Mouse (Mus musculus): ENCODE measurements around the gene Epn2. TPM values are rescaled to one million over a fixed set of nuclear protein-coding genes. Genes with fewer than 3 reads are reported as not detected.

Epn2 gene
- polyA plus RNA-seq, 1 experiment from 2014 or later, result 24.7 TPM

GRCm38 (mm10) chr11:61478788-61479187 lies 100.7 kb downstream of the Epn2 start:
- Histone ChIP-seq H3K27me3 (ENCODE audit: control insufficient read depth, insufficient read depth, low read length) (no peaks in the 10 kb centered on the region), H3K9ac (ENCODE audit: low read length) (no peak overlapping the region), H3K36me3 (ENCODE audit: control insufficient read depth, insufficient read depth, low read length) (no peaks in the 10 kb centered on the region), H3K4me2 (ENCODE audit: low read depth, severe bottlenecking) (no peak overlapping the region), H3K4me1 (ENCODE audit: control insufficient read depth, insufficient read depth, low read length) (peaks cover 15% of the 10 kb centered on the region), H3K4me3 (ENCODE audit: low read depth, low read length) (no peak overlapping the region), H3K27ac (replicated peaks; ENCODE audit: low read depth, low read length) (no peak overlapping the region), H3K9me3 (ENCODE audit: control insufficient read depth, low read length) (no peaks in the 10 kb centered on the region)
- DNase-seq (ENCODE audit: low spot score), result no peak
- 89% methylated on average over 4 of the region's 4 CpGs for WGBS
- ATAC-seq (ENCODE audit: insufficient number of reproducible peaks, low FRiP score, low TSS enrichment, low read depth), result no peak

GRCm38 (mm10) chr11:61477566-61478508 lies 101.7 kb downstream of the Epn2 start:
- Histone ChIP-seq H3K27ac (replicated peaks; ENCODE audit: low read depth, low read length) (no peak overlapping the region), H3K9ac (ENCODE audit: low read length) (no peak overlapping the region), H3K9me3 (ENCODE audit: control insufficient read depth, low read length) (no peaks in the 10 kb centered on the region), H3K36me3 (ENCODE audit: control insufficient read depth, insufficient read depth, low read length) (no peaks in the 10 kb centered on the region), H3K4me1 (ENCODE audit: control insufficient read depth, insufficient read depth, low read length) (peaks cover 13% of the 10 kb centered on the region), H3K27me3 (ENCODE audit: control insufficient read depth, insufficient read depth, low read length) (no peaks in the 10 kb centered on the region), H3K4me3 (ENCODE audit: low read depth, low read length) (no peak overlapping the region), H3K4me2 (ENCODE audit: low read depth, severe bottlenecking) (no peak overlapping the region)
- ATAC-seq (ENCODE audit: insufficient number of reproducible peaks, low FRiP score, low TSS enrichment, low read depth) (no peak), DNase-seq (ENCODE audit: low spot score) (no peak)
- WGBS, result 74% methylated on average over 17 of the region's 17 CpGs

GRCm38 (mm10) chr11:61476786-61477382 lies 102.6 kb downstream of the Epn2 start:
- WGBS, result 54% methylated on average over 12 of the region's 12 CpGs
- Histone ChIP-seq H3K9ac (ENCODE audit: low read length) (no peak overlapping the region), H3K36me3 (ENCODE audit: control insufficient read depth, insufficient read depth, low read length) (no peaks in the 10 kb centered on the region), H3K4me2 (ENCODE audit: low read depth, severe bottlenecking) (no peak overlapping the region), H3K9me3 (ENCODE audit: control insufficient read depth, low read length) (no peaks in the 10 kb centered on the region), H3K27ac (replicated peaks; ENCODE audit: low read depth, low read length) (no peak overlapping the region), H3K4me3 (ENCODE audit: low read depth, low read length) (no peak overlapping the region), H3K4me1 (ENCODE audit: control insufficient read depth, insufficient read depth, low read length) (peaks cover 11% of the 10 kb centered on the region), H3K27me3 (ENCODE audit: control insufficient read depth, insufficient read depth, low read length) (no peaks in the 10 kb centered on the region)
- DNase-seq (ENCODE audit: low spot score), result no peak
- no peak for ATAC-seq (ENCODE audit: insufficient number of reproducible peaks, low FRiP score, low TSS enrichment, low read depth)

- Histone ChIP-seq H3K4me2 (ENCODE audit: low read depth, severe bottlenecking) (no peak overlapping the region), H3K9ac (ENCODE audit: low read length) (no peak overlapping the region), H3K4me1 (ENCODE audit: control insufficient read depth, insufficient read depth, low read length) (peaks cover 5% of the 10 kb centered on the region; the same call in 1 of the 2 replicates), H3K36me3 (ENCODE audit: control insufficient read depth, insufficient read depth, low read length) (no peaks in the 10 kb centered on the region), H3K27ac (replicated peaks; ENCODE audit: low read depth, low read length) (no peak overlapping the region), H3K4me3 (ENCODE audit: low read depth, low read length) (no peak overlapping the region), H3K27me3 (ENCODE audit: control insufficient read depth, insufficient read depth, low read length) (no peaks in the 10 kb centered on the region), H3K9me3 (ENCODE audit: control insufficient read depth, low read length) (no peaks in the 10 kb centered on the region)
- ATAC-seq (ENCODE audit: insufficient number of reproducible peaks, low FRiP score, low TSS enrichment, low read depth) (no peak), DNase-seq (ENCODE audit: low spot score) (no peak)
- WGBS, result 69% methylated on average over 4 of the region's 4 CpGs
Measured at GRCm38 (mm10) chr11:61473630-61474029, 105.9 kb downstream of the Epn2 start.

GRCm38 (mm10) chr11:61470880-61471279 lies 108.6 kb downstream of the Epn2 start:
- H3K9ac ChIP-seq (ENCODE audit: low read length), result no peak overlapping the region
- DNase-seq (ENCODE audit: low spot score) (no peak), ATAC-seq (ENCODE audit: insufficient number of reproducible peaks, low FRiP score, low TSS enrichment, low read depth) (no peak)
- no peak overlapping the region for H3K27ac ChIP-seq (replicated peaks; ENCODE audit: low read depth, low read length)
- no peak overlapping the region for H3K4me2 ChIP-seq (ENCODE audit: low read depth, severe bottlenecking)
- H3K9me3 ChIP-seq (ENCODE audit: control insufficient read depth, low read length), result no peaks in the 10 kb centered on the region
- no peaks in the 10 kb centered on the region for H3K36me3 ChIP-seq (ENCODE audit: control insufficient read depth, insufficient read depth, low read length)
- H3K4me3 ChIP-seq (ENCODE audit: low read depth, low read length), result no peak overlapping the region
- no peaks in the 10 kb centered on the region for H3K4me1 ChIP-seq (ENCODE audit: control insufficient read depth, insufficient read depth, low read length)
- no peaks in the 10 kb centered on the region for H3K27me3 ChIP-seq (ENCODE audit: control insufficient read depth, insufficient read depth, low read length)

GRCm38 (mm10) chr11:61469317-61469917 lies 110.1 kb downstream of the Epn2 start:
- DNase-seq (ENCODE audit: low spot score), result no peak
- Histone ChIP-seq H3K4me1 (ENCODE audit: control insufficient read depth, insufficient read depth, low read length) (no peaks in the 10 kb centered on the region), H3K27me3 (ENCODE audit: control insufficient read depth, insufficient read depth, low read length) (no peaks in the 10 kb centered on the region), H3K9me3 (ENCODE audit: control insufficient read depth, low read length) (no peaks in the 10 kb centered on the region), H3K36me3 (ENCODE audit: control insufficient read depth, insufficient read depth, low read length) (no peaks in the 10 kb centered on the region), H3K9ac (ENCODE audit: low read length) (no peak overlapping the region), H3K27ac (replicated peaks; ENCODE audit: low read depth, low read length) (no peak overlapping the region), H3K4me3 (ENCODE audit: low read depth, low read length) (no peak overlapping the region), H3K4me2 (ENCODE audit: low read depth, severe bottlenecking) (no peak overlapping the region)
- WGBS, result 72% methylated on average over 7 of the region's 7 CpGs
- ATAC-seq (ENCODE audit: insufficient number of reproducible peaks, low FRiP score, low TSS enrichment, low read depth), result no peak

GRCm38 (mm10) chr11:61468534-61468933 lies 111.0 kb downstream of the Epn2 start:
- WGBS, result 80% methylated on average over 4 of the region's 4 CpGs
- DNase-seq (ENCODE audit: low spot score) (no peak), ATAC-seq (ENCODE audit: insufficient number of reproducible peaks, low FRiP score, low TSS enrichment, low read depth) (no peak)
- no peak overlapping the region for H3K4me3 ChIP-seq (ENCODE audit: low read depth, low read length)
- H3K27ac ChIP-seq (replicated peaks; ENCODE audit: low read depth, low read length), result no peak overlapping the region
- H3K4me1 ChIP-seq (ENCODE audit: control insufficient read depth, insufficient read depth, low read length), result no peaks in the 10 kb centered on the region
- H3K4me2 ChIP-seq (ENCODE audit: low read depth, severe bottlenecking), result no peak overlapping the region
- H3K9ac ChIP-seq (ENCODE audit: low read length), result no peak overlapping the region
- no peaks in the 10 kb centered on the region for H3K36me3 ChIP-seq (ENCODE audit: control insufficient read depth, insufficient read depth, low read length)
- H3K27me3 ChIP-seq (ENCODE audit: control insufficient read depth, insufficient read depth, low read length), result no peaks in the 10 kb centered on the region
- H3K9me3 ChIP-seq (ENCODE audit: control insufficient read depth, low read length), result no peaks in the 10 kb centered on the region
